Mouse (Mus musculus) liver, adult 2 months (tissue): ENCODE data around the gene Mrpl16.

Experiments used
- CTCF ChIP-seq: fragments of 200-500 bp; IDR thresholded peaks from 2 replicates; pipeline ENCODE4 v1.5.1; 2011; ENCODE audit warnings: low read depth, low read length, control low read depth
- POLR2A ChIP-seq: fragments of 200-500 bp; IDR thresholded peaks from 2 replicates; pipeline ENCODE4 v1.6.1; 2011; ENCODE audit warnings: low read length, control low read depth; ENCODE audit not compliant: insufficient read depth; ENCODE audit errors: extremely low read depth

GRCm38 (mm10) chr19:11813649-11814048 lies 43.5 kb downstream of the Mrpl16 start:
- TF ChIP-seq POLR2A (no peak), CTCF (no peak)
